Mouse (Mus musculus): ENCODE data around the gene Il23r.

The Il23r gene

GRCm38 (mm10) chr6:67431808-67432207, 59.8 kb downstream of the Il23r start:
- DNase-seq (ENCODE audit: low spot score): no peak

GRCm38 (mm10) chr6:67421761-67422160, 69.9 kb downstream of the Il23r start:
- no peak for DNase-seq (ENCODE audit: low spot score)

GRCm38 (mm10) chr6:67416557-67416956, 75.1 kb downstream of the Il23r start:
- no peak for DNase-seq (ENCODE audit: low spot score)

- no peak for DNase-seq (ENCODE audit: low spot score)
Observed at GRCm38 (mm10) chr6:67415276-67415675, 76.4 kb downstream of the Il23r start.

- no peak for DNase-seq (ENCODE audit: low spot score)
Observed at GRCm38 (mm10) chr6:67413378-67413777, 78.3 kb downstream of the Il23r start.

GRCm38 (mm10) chr6:67405281-67405682, 86.4 kb downstream of the Il23r start:
- no peak for DNase-seq (ENCODE audit: low spot score)

- DNase-seq (ENCODE audit: low spot score): no peak
Observed at GRCm38 (mm10) chr6:67399551-67399950, 92.1 kb downstream of the Il23r start.

- DNase-seq (ENCODE audit: low spot score): no peak
Observed at GRCm38 (mm10) chr6:67375982-67376391, 115.7 kb downstream of the Il23r start, which contains the start of gene Il12rb2. Gene Il12rb2, minus strand, starts transcription at chr6:67376188.
